Mouse (Mus musculus): Measurements from ENCODE around the gene Filip1l. TPM values are rescaled to one million over a fixed set of nuclear protein-coding genes. Genes with fewer than 3 reads are reported as not detected.

The Filip1l gene
- polyA plus RNA-seq, 1 experiment from 2014 or later = 116 TPM

GRCm38 (mm10) chr16:57326996-57327395, 25.9 kb upstream of the Filip1l start:
- TF ChIP-seq CTCF (IDR thresholded peaks at IDR 0.05) = no peak
- ATAC-seq = no peak
- in situ Hi-C loops (cut with MboI; ENCODE audit: low pct_unique_long_range_greater_than_20kb) = no loop called here
- no peaks in the 10 kb centered on the region for H3K27me3 ChIP-seq
- ChIA-PET POLR2A (no interaction called here), CTCF (interaction anchor here (1.5 kb wide), 1 partner anchor 9 kb away, joined by 6 read pairs; no protein-coding TSS in a partner anchor)
- no peak for DNase-seq (ENCODE audit: low read depth, low spot score)

GRCm38 (mm10) chr16:57329028-57329427, 23.9 kb upstream of the Filip1l start:
- no peak for TF ChIP-seq CTCF (IDR thresholded peaks at IDR 0.05)
- ChIA-PET POLR2A (no interaction called here), CTCF (interaction anchor here (1.0 to 1.9 kb wide), 2 partner anchors 11 to 47 kb away, joined by 3 to 5 read pairs; no protein-coding TSS in a partner anchor)
- no peaks in the 10 kb centered on the region for H3K27me3 ChIP-seq
- DNase-seq (ENCODE audit: low read depth, low spot score) = peak; percentile 86
- peak; percentile 96 for ATAC-seq
- in situ Hi-C loops (cut with MboI; ENCODE audit: low pct_unique_long_range_greater_than_20kb) = no loop called here

- DNase-seq (ENCODE audit: low read depth, low spot score) (no peak), ATAC-seq (no peak)
- POLR2A ChIA-PET = no interaction called here
- in situ Hi-C loops (cut with MboI; ENCODE audit: low pct_unique_long_range_greater_than_20kb) = loop anchor here (5.0 kb wide), 1 partner anchor 67 kb away; no protein-coding TSS in a partner anchor
- TF ChIP-seq CTCF (IDR thresholded peaks at IDR 0.05) = no peak
- CTCF ChIA-PET = interaction anchor here (1.9 kb wide), 1 partner anchor 12 kb away, joined by 5 read pairs; no protein-coding TSS in a partner anchor
- H3K27me3 ChIP-seq = no peaks in the 10 kb centered on the region
Observed at GRCm38 (mm10) chr16:57330111-57330510, 22.8 kb upstream of the Filip1l start.

GRCm38 (mm10) chr16:57332301-57332700, 20.6 kb upstream of the Filip1l start:
- DNase-seq (ENCODE audit: low read depth, low spot score) = no peak
- CTCF ChIA-PET = no interaction called here
- POLR2A ChIA-PET = no interaction called here
- ATAC-seq = no peak
- H3K27me3 ChIP-seq = no peaks in the 10 kb centered on the region
- no peak for TF ChIP-seq CTCF (IDR thresholded peaks at IDR 0.05)
- in situ Hi-C loops (cut with MboI; ENCODE audit: low pct_unique_long_range_greater_than_20kb) = loop anchor here (5.0 kb wide), 1 partner anchor 65 kb away; no protein-coding TSS in a partner anchor

GRCm38 (mm10) chr16:57336770-57337423, 16.0 kb upstream of the Filip1l start:
- TF ChIP-seq CTCF (IDR thresholded peaks at IDR 0.05) = no peak
- no peak for DNase-seq (ENCODE audit: low read depth, low spot score)
- in situ Hi-C loops (cut with MboI; ENCODE audit: low pct_unique_long_range_greater_than_20kb) = no loop called here
- POLR2A ChIA-PET = no interaction called here
- ATAC-seq = no peak
- CTCF ChIA-PET = interaction anchor here (1.3 kb wide), 2 partner anchors 9 to 15 kb away, joined by 3 to 6 read pairs; no protein-coding TSS in a partner anchor
- H3K27me3 ChIP-seq = no peaks in the 10 kb centered on the region

- ChIA-PET CTCF (interaction anchor here (1.2 kb wide), 1 partner anchor 9 kb away, joined by 3 read pairs; no protein-coding TSS in a partner anchor), POLR2A (no interaction called here)
- in situ Hi-C loops (cut with MboI; ENCODE audit: low pct_unique_long_range_greater_than_20kb) = no loop called here
- TF ChIP-seq CTCF (IDR thresholded peaks at IDR 0.05) = no peak
- ATAC-seq (no peak), DNase-seq (ENCODE audit: low read depth, low spot score) (no peak)
- no peaks in the 10 kb centered on the region for H3K27me3 ChIP-seq
Observed at GRCm38 (mm10) chr16:57339765-57340612, 12.9 kb upstream of the Filip1l start.

GRCm38 (mm10) chr16:57340613-57340898, 12.3 kb upstream of the Filip1l start:
- DNase-seq (ENCODE audit: low read depth, low spot score) (no peak), ATAC-seq (no peak)
- ChIA-PET CTCF (interaction anchor here (1.2 kb wide), 1 partner anchor 9 kb away, joined by 3 read pairs; no protein-coding TSS in a partner anchor), POLR2A (no interaction called here)
- H3K27me3 ChIP-seq = no peaks in the 10 kb centered on the region
- TF ChIP-seq CTCF (IDR thresholded peaks at IDR 0.05) = no peak
- in situ Hi-C loops (cut with MboI; ENCODE audit: low pct_unique_long_range_greater_than_20kb) = no loop called here

GRCm38 (mm10) chr16:57346258-57346657, 6.6 kb upstream of the Filip1l start:
- ChIA-PET CTCF (interaction anchor here (1.3 to 1.6 kb wide), 2 partner anchors 63 to 103 kb away, joined by 3 read pairs; no protein-coding TSS in a partner anchor), POLR2A (no interaction called here)
- no peak for TF ChIP-seq CTCF (IDR thresholded peaks at IDR 0.05)
- no peak for ATAC-seq
- DNase-seq (ENCODE audit: low read depth, low spot score) = no peak
- in situ Hi-C loops (cut with MboI; ENCODE audit: low pct_unique_long_range_greater_than_20kb) = no loop called here
- H3K27me3 ChIP-seq = no peaks in the 10 kb centered on the region

GRCm38 (mm10) chr16:57349039-57349438, 3.9 kb upstream of the Filip1l start:
- DNase-seq (ENCODE audit: low read depth, low spot score) (no peak), ATAC-seq (no peak)
- ChIA-PET CTCF (no interaction called here), POLR2A (no interaction called here)
- in situ Hi-C loops (cut with MboI; ENCODE audit: low pct_unique_long_range_greater_than_20kb) = no loop called here
- TF ChIP-seq CTCF (IDR thresholded peaks at IDR 0.05) = no peak
- H3K27me3 ChIP-seq = no peaks in the 10 kb centered on the region

GRCm38 (mm10) chr16:57349689-57350088, 3.2 kb upstream of the Filip1l start:
- CTCF ChIA-PET = no interaction called here
- no peak for ATAC-seq
- POLR2A ChIA-PET = no interaction called here
- DNase-seq (ENCODE audit: low read depth, low spot score) = no peak
- in situ Hi-C loops (cut with MboI; ENCODE audit: low pct_unique_long_range_greater_than_20kb) = no loop called here
- TF ChIP-seq CTCF (IDR thresholded peaks at IDR 0.05) = no peak
- H3K27me3 ChIP-seq = no peaks in the 10 kb centered on the region

- TF ChIP-seq CTCF (IDR thresholded peaks at IDR 0.05) = no peak
Observed at GRCm38 (mm10) chr16:57353166-57353721, 351 bp downstream of the Filip1l start.

More at GRCm38 (mm10) chr16:57353166-57353721, 351 bp downstream of the Filip1l start:
- DNase-seq (ENCODE audit: low read depth, low spot score) = no peak
- POLR2A ChIA-PET = no interaction called here
- ATAC-seq = no peak
- H3K27me3 ChIP-seq = no peaks in the 10 kb centered on the region
- CTCF ChIA-PET = no interaction called here
- in situ Hi-C loops (cut with MboI; ENCODE audit: low pct_unique_long_range_greater_than_20kb) = no loop called here
